Mouse (Mus musculus) MEL (cell line): ENCODE data around the gene Stard7. TPM values are rescaled to one million over a fixed set of nuclear protein-coding genes. Genes with fewer than 3 reads are reported as not detected.

Source experiments
- DNase-seq: peaks from one replicate; pipeline ENCODE4 v3.0.0; 2011; ENCODE audit warnings: low read depth, low spot score
- H3K27ac ChIP-seq: 2 replicates; pipeline ENCODE4 v1.5.1; 2012; ENCODE audit warnings: low read depth, mild to moderate bottlenecking, control low read depth, low read length, moderate library complexity; ENCODE audit not compliant: control insufficient read depth
- H3K27me3 ChIP-seq, 2 experiments: fragments of 150-350 bp in 1 of 2; sonication (generic) in 1 of 2; 2 replicates each; pipeline ENCODE4 v1.6.1; 2012; ENCODE audit warnings: low read length in 2 of 2, mild to moderate bottlenecking in 2 of 2, improper control_type of control experiment in 1 of 2, moderate library complexity in 1 of 2; ENCODE audit not compliant: insufficient read depth in 2 of 2, control insufficient read depth in 1 of 2
- H3K36me3 ChIP-seq, 2 experiments: 2 replicates each; pipeline ENCODE4 v1.6.1; 2012 to 2014; ENCODE audit warnings: low read length in 2 of 2, improper control_type of control experiment in 1 of 2, inconsistent platforms in 1 of 2, mild to moderate bottlenecking in 1 of 2; ENCODE audit not compliant: insufficient read depth in 2 of 2, control insufficient read depth in 1 of 2
- H3K4me1 ChIP-seq, 2 experiments: fragments of 150-350 bp in 1 of 2; sonication (generic) in 1 of 2; 2 replicates each; pipeline ENCODE4 v1.6.1; 2012; ENCODE audit warnings: low read length in 2 of 2, improper control_type of control experiment in 1 of 2, mild to moderate bottlenecking in 1 of 2; ENCODE audit not compliant: insufficient read depth in 2 of 2, control insufficient read depth in 1 of 2
- H3K4me3 ChIP-seq, 2 experiments: fragments of 150-350 bp in 1 of 2; sonication (generic) in 1 of 2; 2 replicates each; pipeline ENCODE4 v1.5.1; 2012; ENCODE audit warnings: low read depth in 2 of 2, low read length in 2 of 2, mild to moderate bottlenecking in 2 of 2, moderate library complexity in 2 of 2, control low read depth in 1 of 2, improper control_type of control experiment in 1 of 2; ENCODE audit not compliant: control insufficient read depth in 1 of 2, insufficient read depth in 1 of 2
- H3K79me2 ChIP-seq: 2 replicates; pipeline ENCODE4 v1.6.1; 2012; ENCODE audit warnings: mild to moderate bottlenecking, low read length, moderate library complexity; ENCODE audit not compliant: control insufficient read depth, poor library complexity, insufficient read depth
- H3K9ac ChIP-seq: 2 replicates; pipeline ENCODE4 v1.6.1; 2012; ENCODE audit warnings: low read depth, mild to moderate bottlenecking, control low read depth, low read length, moderate library complexity; ENCODE audit not compliant: control insufficient read depth, poor library complexity, severe bottlenecking
- H3K9me3 ChIP-seq: fragments of 150-350 bp; sonication (generic); replicated peaks from 2 replicates; pipeline ENCODE4 v1.6.1; 2012; ENCODE audit warnings: mild to moderate bottlenecking, low read length, improper control_type of control experiment, moderate library complexity; ENCODE audit not compliant: insufficient read depth
- BHLHE40 ChIP-seq: IDR thresholded peaks from 2 replicates; pipeline ENCODE4 v1.6.1; 2012; ENCODE audit warnings: low read depth, mild to moderate bottlenecking, inconsistent platforms, low read length, improper control_type of control experiment, borderline replicate concordance
- CHD1 ChIP-seq: IDR thresholded peaks from 2 replicates; pipeline ENCODE4 v1.6.1; 2012; ENCODE audit warnings: low read depth, mild to moderate bottlenecking, inconsistent platforms, low read length, improper control_type of control experiment
- CHD2 ChIP-seq: IDR thresholded peaks from 2 replicates; pipeline ENCODE4 v1.6.1; 2011; ENCODE audit warnings: low read length, improper control_type of control experiment
- CTCF ChIP-seq, 3 experiments: IDR thresholded peaks in 2 of 3; conservative IDR thresholded peaks in 1 of 3; 2 replicates each; pipeline ENCODE4 v1.5.1; 2011 to 2012; ENCODE audit warnings: low read length in 3 of 3, low read depth in 2 of 3, mild to moderate bottlenecking in 2 of 3, improper control_type of control experiment in 1 of 3, inconsistent platforms in 1 of 3, mixed read lengths in 1 of 3, moderate library complexity in 1 of 3; ENCODE audit not compliant: control insufficient read depth in 1 of 3, insufficient read depth in 1 of 3, poor library complexity in 1 of 3, severe bottlenecking in 1 of 3
- E2F4 ChIP-seq: IDR thresholded peaks from 2 replicates; pipeline ENCODE4 v1.6.1; 2011; ENCODE audit warnings: low read depth, low read length, improper control_type of control experiment, borderline replicate concordance
- ELF1 ChIP-seq: IDR thresholded peaks from 2 replicates; pipeline ENCODE4 v1.6.1; 2014; ENCODE audit warnings: low read depth, mild to moderate bottlenecking, inconsistent platforms, low read length, improper control_type of control experiment, moderate library complexity
- EP300 ChIP-seq, 2 experiments: IDR thresholded peaks; 2 replicates each; pipeline ENCODE4 v1.6.1; 2011; ENCODE audit warnings: improper control_type of control experiment in 2 of 2, low read length in 2 of 2, low read depth in 1 of 2, mild to moderate bottlenecking in 1 of 2
- ETS1 ChIP-seq: IDR thresholded peaks from 2 replicates; pipeline ENCODE4 v1.6.1; 2012; ENCODE audit warnings: low read depth, mild to moderate bottlenecking, inconsistent platforms, low read length, improper control_type of control experiment, moderate library complexity
- HCFC1 ChIP-seq: IDR thresholded peaks from 2 replicates; pipeline ENCODE4 v1.6.1; 2012; ENCODE audit warnings: low read depth, mild to moderate bottlenecking, inconsistent platforms, low read length, improper control_type of control experiment, moderate library complexity
- JUND ChIP-seq: IDR thresholded peaks from 2 replicates; pipeline ENCODE4 v1.6.1; 2011; ENCODE audit warnings: low read depth, mild to moderate bottlenecking, improper control_type of control experiment, low read length
- KAT2A ChIP-seq: conservative IDR thresholded peaks from 2 replicates; pipeline ENCODE4 v1.6.1; 2012; ENCODE audit warnings: low read depth, low read length, improper control_type of control experiment, inconsistent platforms
- MAFK ChIP-seq: IDR thresholded peaks from 2 replicates; pipeline ENCODE4 v1.6.1; 2011; ENCODE audit warnings: low read depth, mild to moderate bottlenecking, low read length, improper control_type of control experiment, borderline replicate concordance
- MAX ChIP-seq: IDR thresholded peaks from 2 replicates; pipeline ENCODE4 v1.6.1; 2011; ENCODE audit warnings: low read length, improper control_type of control experiment
- MAZ ChIP-seq: IDR thresholded peaks from 2 replicates; pipeline ENCODE4 v1.6.1; 2012; ENCODE audit warnings: low read depth, mild to moderate bottlenecking, inconsistent platforms, low read length, improper control_type of control experiment
- MXI1 ChIP-seq: IDR thresholded peaks from 2 replicates; pipeline ENCODE4 v1.6.1; 2011; ENCODE audit warnings: mild to moderate bottlenecking, low read depth, low read length, improper control_type of control experiment
- MYB ChIP-seq: IDR thresholded peaks from 2 replicates; pipeline ENCODE4 v1.6.1; 2011; ENCODE audit warnings: mild to moderate bottlenecking, low read depth, low read length, improper control_type of control experiment
- NRF1 ChIP-seq: IDR thresholded peaks from 2 replicates; pipeline ENCODE4 v1.6.1; 2014; ENCODE audit warnings: low read depth, mild to moderate bottlenecking, inconsistent platforms, low read length, improper control_type of control experiment, moderate library complexity; ENCODE audit not compliant: poor library complexity, insufficient read depth, severe bottlenecking
- POLR2AphosphoS5 ChIP-seq: IDR thresholded peaks from 2 replicates; pipeline ENCODE4 v1.6.1; 2012; ENCODE audit warnings: low read depth, borderline replicate concordance, mild to moderate bottlenecking, inconsistent platforms, low read length, moderate library complexity, mixed read lengths
- RAD21 ChIP-seq: IDR thresholded peaks from 2 replicates; pipeline ENCODE4 v1.6.1; 2011; ENCODE audit warnings: mild to moderate bottlenecking, low read depth, low read length, improper control_type of control experiment
- RCOR1 ChIP-seq: IDR thresholded peaks from 2 replicates; pipeline ENCODE4 v1.6.1; 2012; ENCODE audit warnings: low read depth, mild to moderate bottlenecking, inconsistent platforms, low read length, improper control_type of control experiment
- SIN3A ChIP-seq: IDR thresholded peaks from 2 replicates; pipeline ENCODE4 v1.6.1; 2012; ENCODE audit warnings: low read length, improper control_type of control experiment, inconsistent platforms
- TAL1 ChIP-seq: IDR thresholded peaks from 2 replicates; pipeline ENCODE4 v1.6.1; 2012; ENCODE audit warnings: mild to moderate bottlenecking, inconsistent platforms, low read length, moderate library complexity, mixed read lengths
- TBP ChIP-seq: IDR thresholded peaks from 2 replicates; pipeline ENCODE4 v1.8.0; 2011; ENCODE audit warnings: low read depth, low read length, improper control_type of control experiment
- UBTF ChIP-seq: IDR thresholded peaks from 2 replicates; pipeline ENCODE4 v1.6.1; 2012; ENCODE audit warnings: low read depth, mild to moderate bottlenecking, inconsistent platforms, low read length, improper control_type of control experiment, moderate library complexity, borderline replicate concordance; ENCODE audit not compliant: insufficient read depth
- USF1 ChIP-seq: IDR thresholded peaks from 2 replicates; pipeline ENCODE4 v1.6.1; 2014; ENCODE audit warnings: low read depth, mild to moderate bottlenecking, inconsistent platforms, low read length, improper control_type of control experiment, moderate library complexity
- USF2 ChIP-seq, 2 experiments: IDR thresholded peaks; 2 replicates each; pipeline ENCODE4 v1.6.1; 2011 to 2012; ENCODE audit warnings: improper control_type of control experiment in 2 of 2, low read length in 2 of 2, borderline replicate concordance in 1 of 2, inconsistent platforms in 1 of 2, low read depth in 1 of 2, mild to moderate bottlenecking in 1 of 2; ENCODE audit not compliant: insufficient read depth in 1 of 2
- ZC3H11A ChIP-seq: IDR thresholded peaks from 2 replicates; pipeline ENCODE4 v1.6.1; 2012; ENCODE audit warnings: low read depth, mild to moderate bottlenecking, inconsistent platforms, low read length, improper control_type of control experiment
- ZKSCAN1 ChIP-seq: IDR thresholded peaks from 2 replicates; pipeline ENCODE4 v1.6.1; 2012; ENCODE audit warnings: low read depth, mild to moderate bottlenecking, inconsistent platforms, low read length, improper control_type of control experiment, moderate library complexity
- ZMIZ1 ChIP-seq: IDR thresholded peaks from 2 replicates; pipeline ENCODE4 v1.6.1; 2012; ENCODE audit warnings: low read depth, mild to moderate bottlenecking, inconsistent platforms, low read length, improper control_type of control experiment, moderate library complexity
- ZNF384 ChIP-seq: IDR thresholded peaks from 2 replicates; pipeline ENCODE4 v1.6.1; 2012; ENCODE audit warnings: low read depth, mild to moderate bottlenecking, inconsistent platforms, low read length, improper control_type of control experiment
- polyA plus RNA-seq, 2 experiments: library from polyadenylated mRNA; stranded (reverse) in 1 of 2; unstranded in 1 of 2; fragments of >175 nt in 1 of 2; fragments of >200 nt in 1 of 2; gene quantifications; 2 replicates each; pipeline versions ENCODE4 v1.2.1 to v1.2.4; 2012; ENCODE audit warnings: low replicate concordance in 2 of 2, low read depth in 1 of 2; ENCODE audit not compliant: insufficient read length in 2 of 2, insufficient read depth in 1 of 2, missing spikeins in 1 of 2
- total RNA-seq: library from RNA; depleted of rRNA; stranded (reverse); fragments of 300-350 nt; gene quantifications from 2 replicates; pipeline ENCODE4 v1.2.3, GENCODE M21; 2012

Gene Stard7
- total and polyA plus RNA-seq, 3 experiments, result 87.7 to 134 (median 87.9) TPM

GRCm38 (mm10) chr2:127324456-127324855 lies 54.4 kb downstream of the Stard7 start:
- Histone ChIP-seq H3K36me3 (no peaks in the 10 kb centered on the region), H3K79me2 (no peaks in the 10 kb centered on the region), H3K27ac (no peak overlapping the region), H3K4me1 (peaks cover 5 to 18% of the 10 kb centered on the region in 2 experiments; a peak in 3 of 4 replicates), H3K9ac (no peak overlapping the region), H3K9me3 (no peaks in the 10 kb centered on the region), H3K27me3 (no peaks in the 10 kb centered on the region), H3K4me3 (no peak overlapping the region)
- TF ChIP-seq MAZ, result no peak
- no peak for DNase-seq

- Histone ChIP-seq H3K9me3 (no peaks in the 10 kb centered on the region), H3K9ac (no peak overlapping the region), H3K36me3 (no peaks in the 10 kb centered on the region), H3K4me1 (peaks cover 5 to 18% of the 10 kb centered on the region in 2 experiments; a peak in 3 of 4 replicates), H3K79me2 (no peaks in the 10 kb centered on the region), H3K27me3 (no peaks in the 10 kb centered on the region), H3K4me3 (no peak overlapping the region), H3K27ac (no peak overlapping the region)
- peak; percentile 71 for DNase-seq
- peak; percentile 83 for TF ChIP-seq ETS1
- no peak for TF ChIP-seq CTCF (IDR thresholded peaks at IDR 0.05 in 2 of 3, conservative IDR thresholded peaks at IDR 0.05 in 1 of 3; ENCODE audit: control insufficient read depth in 1 of 3, insufficient read depth in 1 of 3, low read depth in 2 of 3, low read length in 3 of 3, poor library complexity in 1 of 3, severe bottlenecking in 1 of 3)
- TF ChIP-seq CHD1, result no peak
- no peak for TF ChIP-seq MAX
- TF ChIP-seq ELF1, result no peak
- no peak for TF ChIP-seq ZNF384
- TF ChIP-seq MAZ, result no peak
- no peak for TF ChIP-seq E2F4
- no peak for TF ChIP-seq NRF1
- TF ChIP-seq RCOR1, result peak; percentile 45; the same call in 1 of the 2 replicates
- TF ChIP-seq HCFC1, result no peak
- no peak for TF ChIP-seq ZMIZ1
- no peak for TF ChIP-seq KAT2A
- TF ChIP-seq MYB, result no peak
- no peak for TF ChIP-seq UBTF
- TF ChIP-seq BHLHE40, result no peak
- TF ChIP-seq ZC3H11A, result no peak
- TF ChIP-seq CHD2, result no peak
- no peak for TF ChIP-seq TBP
- TF ChIP-seq MAFK, result no peak
- peak; percentile 82 for TF ChIP-seq TAL1
- TF ChIP-seq MXI1, result no peak
- TF ChIP-seq JUND, result no peak
- no peak for TF ChIP-seq POLR2AphosphoS5
- no peak for TF ChIP-seq ZKSCAN1
- no peak for TF ChIP-seq USF1
- TF ChIP-seq USF2 (IDR thresholded peaks at IDR 0.05; ENCODE audit: borderline replicate concordance in 1 of 2, insufficient read depth in 1 of 2, low read depth in 1 of 2, low read length in 2 of 2), result no peak
- TF ChIP-seq SIN3A, result no peak; the same call in 1 of the 2 replicates
- no peak for TF ChIP-seq RAD21
- peak; percentile 68 to 86 for TF ChIP-seq EP300 (IDR thresholded peaks at IDR 0.05; ENCODE audit: low read depth in 1 of 2, low read length in 2 of 2)
These were observed 58.3 kb downstream of the Stard7 start for GRCm38 (mm10) chr2:127328090-127328851.
